Mouse (Mus musculus) bone marrow macrophage, adult 2 months (primary cell): ENCODE measurements around the gene St3gal3.

Experiments used
- CTCF ChIP-seq: IDR thresholded peaks from 2 replicates; pipeline ENCODE4 v1.5.1; 2012; ENCODE audit warnings: low read depth, mild to moderate bottlenecking, low read length, moderate library complexity
- POLR2A ChIP-seq: IDR thresholded peaks from 2 replicates; pipeline ENCODE4 v1.6.1; 2012; ENCODE audit warnings: mild to moderate bottlenecking, low read depth, low read length, borderline replicate concordance

- TF ChIP-seq CTCF (peak; percentile 50; the same call in 1 of the 2 replicates), POLR2A (no peak)
Observed at GRCm38 (mm10) chr4:118171006-118171405, 36.3 kb upstream of the St3gal3 start.
